Mouse (Mus musculus): Measurements from ENCODE around the gene Vmn1r41. TPM values are rescaled to one million over a fixed set of nuclear protein-coding genes. Genes with fewer than 3 reads are reported as not detected.

Vmn1r41 gene
- not detected in 2 replicates for polyA plus RNA-seq (2015; fragmentation: Nextera tagmentation; extraction: Ambion mirVana)

GRCm38 (mm10) chr6:89740466-89740865, at the start of gene Vmn1r41:
Gene Vmn1r41, plus strand, starts transcription at chr6:89740766.
- Histone ChIP-seq H3K9ac (no peak within 1 kb of the TSS), H3K4me3 (no peak within 1 kb of the TSS), H3K36me3 (no peaks in the 10 kb centered on the region), H3K4me2 (no peak within 1 kb of the TSS), H3K4me1 (no peaks in the 10 kb centered on the region), H3K9me3 (no peaks in the 10 kb centered on the region), H3K27me3 (no peaks in the 10 kb centered on the region), H3K27ac (no peak within 1 kb of the TSS)
- no peak for ATAC-seq (ENCODE audit: insufficient number of reproducible peaks, low FRiP score, low TSS enrichment, low read depth)

GRCm38 (mm10) chr6:89706624-89707023, 33.9 kb upstream of the Vmn1r41 start:
- no peak overlapping the region for H3K27ac ChIP-seq
- H3K9me3 ChIP-seq: no peaks in the 10 kb centered on the region
- no peak for ATAC-seq (ENCODE audit: insufficient number of reproducible peaks, low FRiP score, low TSS enrichment, low read depth)
- no peak overlapping the region for H3K9ac ChIP-seq
- H3K36me3 ChIP-seq: no peaks in the 10 kb centered on the region
- WGBS: 61% methylated on average over 2 of the region's 2 CpGs
- H3K4me2 ChIP-seq: no peak overlapping the region
- H3K4me1 ChIP-seq: no peaks in the 10 kb centered on the region
- no peak overlapping the region for H3K4me3 ChIP-seq
- no peaks in the 10 kb centered on the region for H3K27me3 ChIP-seq

- Histone ChIP-seq H3K4me2 (no peak within 1 kb of the TSS), H3K27ac (no peak within 1 kb of the TSS), H3K9me3 (no peaks in the 10 kb centered on the region), H3K36me3 (no peaks in the 10 kb centered on the region), H3K27me3 (no peaks in the 10 kb centered on the region), H3K9ac (no peak within 1 kb of the TSS), H3K4me3 (no peak within 1 kb of the TSS), H3K4me1 (no peaks in the 10 kb centered on the region)
- ATAC-seq (ENCODE audit: insufficient number of reproducible peaks, low FRiP score, low TSS enrichment, low read depth): no peak
- 65% methylated on average over 4 of the region's 4 CpGs for WGBS
Observed at GRCm38 (mm10) chr6:89707240-89707639, 33.3 kb upstream of the Vmn1r41 start, which contains the start of gene Vmn1r40. Gene Vmn1r40, plus strand, starts transcription at chr6:89707540.

- ATAC-seq (ENCODE audit: insufficient number of reproducible peaks, low FRiP score, low TSS enrichment, low read depth): no peak
- Histone ChIP-seq H3K4me3 (no peak overlapping the region), H3K36me3 (no peaks in the 10 kb centered on the region), H3K4me2 (no peak overlapping the region), H3K9me3 (no peaks in the 10 kb centered on the region), H3K9ac (no peak overlapping the region), H3K27ac (no peak overlapping the region), H3K4me1 (no peaks in the 10 kb centered on the region), H3K27me3 (no peaks in the 10 kb centered on the region)
Observed at GRCm38 (mm10) chr6:89718051-89718450, 22.5 kb upstream of the Vmn1r41 start.

- Histone ChIP-seq H3K4me2 (no peak overlapping the region), H3K9me3 (no peaks in the 10 kb centered on the region), H3K27ac (no peak overlapping the region), H3K27me3 (no peaks in the 10 kb centered on the region), H3K9ac (no peak overlapping the region), H3K4me1 (no peaks in the 10 kb centered on the region), H3K36me3 (no peaks in the 10 kb centered on the region), H3K4me3 (no peak overlapping the region)
- no peak for ATAC-seq (ENCODE audit: insufficient number of reproducible peaks, low FRiP score, low TSS enrichment, low read depth)
Observed at GRCm38 (mm10) chr6:89742811-89743210, 2.2 kb downstream of the Vmn1r41 start.

- H3K27ac ChIP-seq: no peak overlapping the region
- no peak overlapping the region for H3K4me2 ChIP-seq
- no peaks in the 10 kb centered on the region for H3K27me3 ChIP-seq
- H3K36me3 ChIP-seq: no peaks in the 10 kb centered on the region
- no peaks in the 10 kb centered on the region for H3K4me1 ChIP-seq
- H3K9ac ChIP-seq: no peak overlapping the region
- no peaks in the 10 kb centered on the region for H3K9me3 ChIP-seq
- H3K4me3 ChIP-seq: no peak overlapping the region
- ATAC-seq (ENCODE audit: insufficient number of reproducible peaks, low FRiP score, low TSS enrichment, low read depth): no peak
Observed at GRCm38 (mm10) chr6:89790231-89790630, 49.7 kb downstream of the Vmn1r41 start.

Other genes starting within 250 kb of the Vmn1r41 start
- gene Chchd6, start 145.1 kb upstream of the Vmn1r41 start, polyA plus RNA-seq (2015; fragmentation: Nextera tagmentation; extraction: Ambion mirVana): 48.9 and 49.4 TPM in 2 replicates
- gene Txnrd3, start 96.8 kb upstream of the Vmn1r41 start, polyA plus RNA-seq (2015; fragmentation: Nextera tagmentation; extraction: Ambion mirVana): 8.2 and 8.6 TPM in 2 replicates
- gene Vmn1r40, start 33.2 kb upstream of the Vmn1r41 start, polyA plus RNA-seq (2015; fragmentation: Nextera tagmentation; extraction: Ambion mirVana): not detected in 2 replicates
- not detected in 2 replicates for gene Vmn1r42, start 135.6 kb downstream of the Vmn1r41 start, polyA plus RNA-seq (2015; fragmentation: Nextera tagmentation; extraction: Ambion mirVana)
- 0.04 TPM in 2 replicates for gene Vmn1r43, start 135.6 kb downstream of the Vmn1r41 start, polyA plus RNA-seq (2015; fragmentation: Nextera tagmentation; extraction: Ambion mirVana)
- 0.11 TPM in 1 of 2 replicates, not detected in the other for gene Vmn1r44, start 142.9 kb downstream of the Vmn1r41 start, polyA plus RNA-seq (2015; fragmentation: Nextera tagmentation; extraction: Ambion mirVana)
- not detected in 2 replicates for gene Vmn1r45, start 199.8 kb downstream of the Vmn1r41 start, polyA plus RNA-seq (2015; fragmentation: Nextera tagmentation; extraction: Ambion mirVana)
- gene Vmn1r46, start 228.5 kb downstream of the Vmn1r41 start, polyA plus RNA-seq (2015; fragmentation: Nextera tagmentation; extraction: Ambion mirVana): not detected in 2 replicates

All from limb, embryonic 15.5 days (tissue).